Mouse (Mus musculus) intestine, postnatal 0 days (tissue): ENCODE measurements around the gene Arid3c. TPM values are rescaled to one million over a fixed set of nuclear protein-coding genes. Genes with fewer than 3 reads are reported as not detected.

ENCODE experiments used
- ATAC-seq: fragments of 200-750 bp; cut with Nextera tagmentation; 2 replicates; pipeline ENCODE4 v1.8.0; 2017; ENCODE audit warnings: mild to moderate bottlenecking, moderate TSS enrichment, moderate library complexity
- H3K27ac ChIP-seq: fragments of 300-500 bp; sonication (generic); 2 replicates; pipeline ENCODE4 v1.5.1; 2014; ENCODE audit warnings: mild to moderate bottlenecking, low read depth, low read length, moderate library complexity
- H3K27me3 ChIP-seq: fragments of 300-500 bp; sonication (generic); replicated peaks from 2 replicates; pipeline ENCODE4 v1.6.1; 2014; ENCODE audit warnings: low read length, mixed read lengths; ENCODE audit not compliant: control insufficient read depth, insufficient read depth
- H3K36me3 ChIP-seq: fragments of 300-500 bp; sonication (generic); 2 replicates; pipeline ENCODE4 v1.6.1; 2014; ENCODE audit warnings: mild to moderate bottlenecking, moderate library complexity; ENCODE audit not compliant: control insufficient read depth, insufficient read depth
- H3K4me1 ChIP-seq: fragments of 300-500 bp; sonication (generic); replicated peaks from 2 replicates; pipeline ENCODE4 v1.6.1; 2014; ENCODE audit warnings: antibody characterized with exemption, low read length, mixed read lengths; ENCODE audit not compliant: control insufficient read depth, insufficient read depth
- H3K4me2 ChIP-seq: fragments of 300-500 bp; sonication (generic); replicated peaks from 2 replicates; pipeline ENCODE4 v1.6.1; 2014; ENCODE audit warnings: low read depth, mild to moderate bottlenecking, moderate library complexity
- H3K4me3 ChIP-seq: fragments of 300-500 bp; sonication (generic); 2 replicates; pipeline ENCODE4 v1.5.1; 2014; ENCODE audit warnings: low read depth, low read length
- H3K9ac ChIP-seq: fragments of 300-500 bp; sonication (generic); 2 replicates; pipeline ENCODE4 v1.6.1; 2014; ENCODE audit warnings: mild to moderate bottlenecking, low read depth, low read length
- H3K9me3 ChIP-seq: fragments of 300-500 bp; sonication (generic); 2 replicates; pipeline ENCODE4 v1.6.1; 2016; ENCODE audit warnings: mixed run types; ENCODE audit not compliant: control insufficient read depth
- CTCF ChIP-seq: sonication (generic); IDR thresholded peaks from 2 replicates; pipeline ENCODE4 v1.5.1; 2016; ENCODE audit warnings: low read depth, mild to moderate bottlenecking, control low read depth, antibody characterized with exemption, moderate library complexity
- WGBS: fragments of 180-500 bp; shearing (Covaris S2); extraction: QIAGEN DNeasy Blood & Tissue Kit; methylation state at CpG from one replicate; pipeline ENCODE4 v1.1.7; 2014; 5-methylcytosine and 5-hydroxymethylcytosine counted together
- polyA plus RNA-seq: library from polyadenylated mRNA; unstranded; fragments of >200 nt; fragmentation: Nextera tagmentation; extraction: Ambion mirVana; gene quantifications from 2 replicates; pipeline ENCODE4 v1.2.1, GENCODE M21; 2015

The Arid3c gene
- polyA plus RNA-seq, 1 experiment from 2014 or later: not detected

DNA sequence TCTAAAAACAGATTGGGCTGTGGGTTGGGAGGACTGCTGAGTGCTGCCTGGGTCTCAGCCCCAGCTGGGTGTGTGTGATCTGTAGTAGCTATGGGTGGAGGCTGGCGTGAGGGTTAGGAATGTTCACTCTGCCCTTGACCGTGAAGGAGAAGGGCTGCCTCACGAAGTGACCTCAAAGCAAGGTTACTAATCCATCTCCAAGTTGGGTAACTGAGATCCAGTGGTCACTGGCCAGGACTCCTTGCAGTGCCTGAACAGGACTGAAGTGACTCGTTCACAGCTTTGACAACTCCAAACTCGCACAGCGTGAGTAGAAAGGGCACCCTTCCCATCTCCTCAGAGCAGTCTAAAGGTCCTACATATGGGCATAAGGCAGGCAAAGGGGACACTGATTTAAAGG is 52.1 kb downstream of the Arid3c start:
- H3K36me3 ChIP-seq: no peaks in the 10 kb centered on the region
- no peak overlapping the region for H3K27ac ChIP-seq
- H3K9me3 ChIP-seq: no peaks in the 10 kb centered on the region
- H3K4me1 ChIP-seq: no peaks in the 10 kb centered on the region
- no peak overlapping the region for H3K4me3 ChIP-seq
- peaks cover 9% of the 10 kb centered on the region for H3K27me3 ChIP-seq
- H3K4me2 ChIP-seq: no peak overlapping the region
- H3K9ac ChIP-seq: no peak overlapping the region
- 69% methylated on average over 6 of the region's 6 CpGs for WGBS
- no peak for ATAC-seq
- no peak for TF ChIP-seq CTCF

GRCm38 (mm10) chr4:41677006-41677629 is 53.8 kb downstream of the Arid3c start:
- 46% methylated on average over 12 of the region's 13 CpGs for WGBS
- no peak overlapping the region for H3K9ac ChIP-seq
- no peaks in the 10 kb centered on the region for H3K36me3 ChIP-seq
- no peaks in the 10 kb centered on the region for H3K4me1 ChIP-seq
- H3K27ac ChIP-seq: no peak overlapping the region
- no peak overlapping the region for H3K4me3 ChIP-seq
- TF ChIP-seq CTCF: no peak
- H3K9me3 ChIP-seq: no peaks in the 10 kb centered on the region
- H3K27me3 ChIP-seq: 0 out of 2 replicates have a peak, but pooled peaks cover 4% of the 10 kb centered on the region
- ATAC-seq: no peak
- H3K4me2 ChIP-seq: no peak overlapping the region

DNA sequence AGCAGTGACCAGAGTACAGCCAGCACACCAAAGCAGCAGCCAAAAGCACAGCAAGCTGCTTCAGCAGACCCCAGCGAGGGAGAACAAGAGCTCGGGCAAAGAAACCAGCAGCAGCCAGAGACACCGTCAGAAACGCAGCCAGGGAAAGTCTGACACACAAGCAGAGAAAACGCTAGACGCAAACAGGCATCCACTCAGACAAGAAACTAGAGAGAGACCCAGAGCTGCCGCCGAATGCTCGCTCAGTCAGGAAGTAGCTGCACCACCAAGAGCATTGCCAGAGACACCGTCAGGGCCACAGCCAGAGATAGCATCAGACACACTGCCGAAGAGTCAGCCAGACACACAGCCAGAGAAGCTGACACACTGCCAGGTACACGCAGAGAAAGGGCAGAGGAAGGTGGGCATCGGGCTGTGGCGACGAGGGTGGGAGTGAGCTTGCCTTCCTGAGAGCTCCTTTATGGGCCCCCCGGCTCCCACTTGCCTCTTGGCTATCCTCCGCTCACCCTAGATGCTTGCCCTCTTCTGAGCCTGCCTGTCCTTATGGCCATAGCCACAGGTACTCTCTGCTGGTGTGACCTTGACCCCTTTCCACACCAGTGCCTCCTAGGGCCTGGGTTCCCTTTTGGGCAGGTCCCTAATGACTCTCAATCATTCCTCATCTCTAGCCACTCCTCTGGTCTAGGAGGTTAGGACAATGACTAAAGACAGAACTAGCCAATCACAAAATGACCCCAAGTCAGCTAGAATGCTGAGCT is 54.5 kb downstream of the Arid3c start:
- Histone ChIP-seq H3K27me3 (0 out of 2 replicates have a peak, but pooled peaks cover 4% of the 10 kb centered on the region), H3K27ac (no peak overlapping the region), H3K4me2 (no peak overlapping the region), H3K9ac (no peak overlapping the region), H3K9me3 (no peaks in the 10 kb centered on the region), H3K4me1 (no peaks in the 10 kb centered on the region), H3K4me3 (no peak overlapping the region), H3K36me3 (no peaks in the 10 kb centered on the region)
- ATAC-seq: no peak
- TF ChIP-seq CTCF: no peak
- WGBS: 61% methylated on average over 17 of the region's 17 CpGs

Other genes starting within 250 kb of the Arid3c start
- 11.6 and 13.7 TPM in 2 replicates for gene AI464131, start 228.1 kb downstream of the Arid3c start, polyA plus RNA-seq
- gene 1110017D15Rik, start 213.8 kb downstream of the Arid3c start, polyA plus RNA-seq: 0.52 and 2.0 TPM in 2 replicates
- gene Fam219a, start 161.6 kb downstream of the Arid3c start, polyA plus RNA-seq: 3.2 and 4.9 TPM in 2 replicates
- gene Dnaic1, start 161.4 kb downstream of the Arid3c start, polyA plus RNA-seq: 2.3 and 3.4 TPM in 2 replicates
- 8.5 and 8.6 TPM in 2 replicates for gene Enho, start 90.8 kb downstream of the Arid3c start, polyA plus RNA-seq
- gene Cntfr, start 34.1 kb downstream of the Arid3c start, polyA plus RNA-seq: 1.9 and 2.8 TPM in 2 replicates
- 63.8 and 63.9 TPM in 2 replicates for gene Il11ra1, start 31.2 kb downstream of the Arid3c start, polyA plus RNA-seq
- gene Rpp25l, start 17.6 kb downstream of the Arid3c start, polyA plus RNA-seq: 47.4 and 51.3 TPM in 2 replicates
- 127 and 144 TPM in 2 replicates for gene Dctn3, start 8.0 kb downstream of the Arid3c start, polyA plus RNA-seq
- 90.5 and 105 TPM in 2 replicates for gene Galt, start 24.1 kb upstream of the Arid3c start, polyA plus RNA-seq
- 46.4 and 50.6 TPM in 2 replicates for gene Sigmar1, start 25.0 kb upstream of the Arid3c start, polyA plus RNA-seq
- gene Ccl27a, start 43.1 kb upstream of the Arid3c start, polyA plus RNA-seq: 21.5 and 21.9 TPM in 2 replicates
- 33.6 and 33.7 TPM in 2 replicates for gene Gm21541, start 172.5 kb upstream of the Arid3c start, polyA plus RNA-seq
- gene Gm20878, start 210.4 kb upstream of the Arid3c start, polyA plus RNA-seq: 1.3 and 1.4 TPM in 2 replicates
- gene Fam205a4, start 234.9 kb upstream of the Arid3c start, polyA plus RNA-seq: 0.09 TPM in 1 of 2 replicates, not detected in the other